Mouse (Mus musculus): ENCODE data around the gene Noxo1.
"Not testable (repeated sequence)": the region's sequence is repeated elsewhere in the genome, so short reads cannot be mapped to it uniquely, and the experiment has no call there.

Gene Noxo1

DNA sequence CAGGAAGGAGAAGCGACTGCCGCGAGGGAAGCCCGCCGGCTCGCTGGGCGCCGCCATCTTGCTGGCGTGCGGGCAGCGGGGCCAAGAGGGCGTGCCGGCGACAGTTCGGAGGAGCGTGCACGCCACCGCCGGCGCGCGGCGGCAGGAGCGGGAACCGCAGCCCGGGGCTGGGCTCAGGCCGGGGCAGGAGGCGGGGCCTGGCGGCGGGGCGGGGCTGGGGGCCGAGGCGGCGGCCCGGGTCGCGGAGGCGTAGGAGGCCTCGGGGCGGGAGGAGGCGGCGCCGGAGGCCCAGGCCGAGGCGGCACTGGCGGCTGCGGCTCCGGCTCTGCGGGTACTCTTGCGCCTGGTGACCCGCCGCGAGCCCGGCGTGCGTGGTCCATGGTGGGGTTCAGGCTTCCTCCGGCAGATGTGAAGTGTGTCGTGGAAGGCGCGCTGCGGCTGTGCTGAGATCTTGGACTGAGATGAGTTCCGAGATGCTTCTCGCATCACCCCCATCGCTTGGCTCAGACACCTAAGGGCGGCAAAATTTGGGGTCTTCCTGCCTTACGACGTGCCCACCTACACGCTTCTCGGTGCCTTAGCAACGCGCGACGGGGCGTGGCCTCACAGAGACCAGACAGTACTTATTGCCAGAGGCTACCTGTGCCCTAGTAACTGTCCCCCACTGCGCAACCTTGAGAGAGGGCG lies at the start of gene Noxo1, which contains the start of gene Gfer:
Gene Noxo1, plus strand, starts transcription at position 224 of the 687 bp plus-strand sequence.
Gene Gfer, minus strand, starts transcription at position 146 of the 687 bp plus-strand sequence.
- DNase-seq: peak; percentile 93 to 96

- no peak for DNase-seq
These were observed 49.7 kb upstream of the Noxo1 start for GRCm38 (mm10) chr17:24646381-24646780.

DNA sequence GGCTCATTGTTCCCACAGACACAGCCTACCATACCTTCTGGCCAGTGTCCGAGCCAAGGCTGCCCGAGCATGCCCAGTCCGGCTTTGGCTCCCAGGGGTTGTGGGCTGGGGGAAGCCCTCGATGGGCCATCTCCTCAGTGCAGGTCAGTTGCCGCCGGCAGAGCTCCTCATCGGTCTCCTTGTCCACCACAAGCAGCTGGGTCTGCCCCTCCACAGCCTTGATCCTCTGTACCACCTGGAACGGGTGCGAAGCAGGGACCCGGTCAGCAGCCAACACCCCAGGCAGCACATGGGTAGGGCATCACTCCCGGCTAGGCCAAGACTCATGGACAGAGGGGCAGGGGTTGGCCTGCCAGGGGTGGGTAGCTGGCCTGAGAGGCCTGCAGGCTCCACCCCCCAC lies 48.5 kb upstream of the Noxo1 start:
- no peak for DNase-seq

DNA sequence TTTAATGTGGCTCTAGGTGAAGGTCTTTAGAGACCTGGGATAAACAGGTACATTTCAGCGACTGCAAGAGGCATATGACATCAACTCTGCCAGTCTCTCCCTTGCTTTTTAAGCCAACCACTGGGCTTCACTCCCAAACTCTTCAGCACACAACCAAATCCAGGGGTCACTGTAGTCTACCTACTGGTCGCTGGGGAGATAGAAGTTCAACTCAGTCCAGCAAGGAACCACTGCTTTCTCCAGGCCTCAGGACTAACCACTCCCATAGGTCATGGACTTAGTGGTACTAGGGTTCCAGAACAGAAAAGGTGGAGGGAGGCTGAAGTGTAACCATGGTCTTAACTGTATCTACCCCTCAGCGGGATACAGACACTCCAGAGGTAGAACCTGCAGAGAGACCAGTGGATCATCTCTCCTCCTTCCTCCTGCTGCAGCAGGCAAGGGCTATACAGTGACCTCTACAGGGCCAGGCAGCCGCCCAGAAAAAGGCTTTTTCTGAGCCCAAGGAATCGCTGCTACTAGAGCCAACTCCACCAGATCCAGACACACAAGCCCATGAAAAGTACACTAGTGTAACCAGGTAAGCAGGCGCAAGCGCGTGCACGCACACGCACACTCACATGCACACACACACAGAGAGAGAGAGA lies 47.2 kb upstream of the Noxo1 start:
- DNase-seq: peak in 1 of 2 experiments; percentile 43

GRCm38 (mm10) chr17:24649581-24650069 lies 46.4 kb upstream of the Noxo1 start:
- peak in 1 of 2 experiments; percentile 60 for DNase-seq

- peak; percentile 80 to 84 for DNase-seq
These were observed 45.9 kb upstream of the Noxo1 start, which contains the start of gene Slc9a3r2 for GRCm38 (mm10) chr17:24650070-24650616. Gene Slc9a3r2, minus strand, starts transcription at chr17:24650327.

GRCm38 (mm10) chr17:24650766-24651165 lies 45.3 kb upstream of the Noxo1 start:
- no peak for DNase-seq

DNA sequence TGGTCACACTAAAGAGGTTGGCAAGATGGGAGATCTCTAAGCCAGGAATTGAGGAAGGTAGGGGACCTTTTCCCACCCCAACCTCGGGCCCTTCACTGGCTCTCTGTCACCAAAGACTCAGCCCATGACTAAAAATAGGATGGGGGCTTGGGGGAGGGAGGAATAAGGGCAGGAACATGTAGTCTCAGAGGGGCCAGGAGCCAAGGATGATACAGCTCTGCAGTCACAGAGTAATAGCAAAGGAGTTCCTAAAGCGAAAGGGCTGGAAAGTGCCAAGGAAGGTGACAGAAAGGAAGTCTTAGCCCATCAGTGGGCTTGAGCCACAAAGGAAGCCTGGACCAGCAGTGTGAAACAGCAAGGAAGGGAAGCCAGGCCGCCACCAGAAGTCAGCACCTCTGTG lies 44.2 kb upstream of the Noxo1 start:
- no peak for DNase-seq

GRCm38 (mm10) chr17:24653967-24654710 lies 41.9 kb upstream of the Noxo1 start:
- DNase-seq: peak; percentile 90 to 93

GRCm38 (mm10) chr17:24654969-24655368 lies 41.1 kb upstream of the Noxo1 start:
- no peak for DNase-seq

GRCm38 (mm10) chr17:24658017-24658758 lies 37.8 kb upstream of the Noxo1 start, which contains the start of gene Npw:
Gene Npw, minus strand, starts transcription at chr17:24658457.
- no peak for DNase-seq

GRCm38 (mm10) chr17:24667011-24667410 lies 29.0 kb upstream of the Noxo1 start:
- DNase-seq: not testable (repeated sequence)

- peak; percentile 85 to 86 for DNase-seq
These were observed 28.6 kb upstream of the Noxo1 start for GRCm38 (mm10) chr17:24667416-24667815.

- not testable (repeated sequence) for DNase-seq
These were observed 26.9 kb upstream of the Noxo1 start for GRCm38 (mm10) chr17:24669214-24669544.

DNA sequence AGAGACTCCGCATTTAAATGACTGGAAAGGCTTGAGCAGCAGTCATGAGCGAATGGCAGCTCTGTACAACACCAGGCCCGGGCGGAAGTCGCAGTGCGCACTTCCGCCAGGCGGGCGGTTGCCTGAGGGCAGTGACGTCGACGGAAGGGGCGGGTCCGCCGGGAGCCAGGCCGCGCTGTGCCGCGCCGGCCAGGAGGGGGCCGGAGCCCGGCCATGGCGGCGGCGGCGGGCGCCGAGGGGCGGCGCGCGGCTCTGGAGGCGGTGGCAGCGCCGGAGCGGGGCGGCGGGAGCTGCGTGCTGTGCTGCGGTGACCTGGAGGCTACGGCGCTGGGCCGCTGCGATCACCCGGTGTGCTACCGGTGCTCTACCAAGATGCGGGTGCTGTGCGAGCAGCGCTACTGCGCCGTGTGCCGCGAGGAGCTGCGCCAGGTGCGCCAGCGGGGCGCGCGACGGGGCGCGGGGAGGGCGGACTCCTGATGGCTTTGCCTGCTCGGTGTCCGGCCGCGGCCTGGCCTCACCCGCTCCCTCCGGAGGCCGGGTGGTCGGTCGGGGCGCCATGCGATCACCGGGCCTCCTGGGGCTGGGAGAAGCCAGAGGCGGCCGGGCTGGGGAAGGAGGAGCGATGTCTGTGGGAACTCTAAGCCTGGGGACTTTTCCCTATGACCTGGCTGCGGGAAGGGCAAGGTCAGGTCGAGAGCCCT lies 26.3 kb upstream of the Noxo1 start, which contains the start of gene Zfp598:
Gene Zfp598, plus strand, starts transcription at position 143 of the 701 bp plus-strand sequence.
- DNase-seq: peak; percentile 98

DNA sequence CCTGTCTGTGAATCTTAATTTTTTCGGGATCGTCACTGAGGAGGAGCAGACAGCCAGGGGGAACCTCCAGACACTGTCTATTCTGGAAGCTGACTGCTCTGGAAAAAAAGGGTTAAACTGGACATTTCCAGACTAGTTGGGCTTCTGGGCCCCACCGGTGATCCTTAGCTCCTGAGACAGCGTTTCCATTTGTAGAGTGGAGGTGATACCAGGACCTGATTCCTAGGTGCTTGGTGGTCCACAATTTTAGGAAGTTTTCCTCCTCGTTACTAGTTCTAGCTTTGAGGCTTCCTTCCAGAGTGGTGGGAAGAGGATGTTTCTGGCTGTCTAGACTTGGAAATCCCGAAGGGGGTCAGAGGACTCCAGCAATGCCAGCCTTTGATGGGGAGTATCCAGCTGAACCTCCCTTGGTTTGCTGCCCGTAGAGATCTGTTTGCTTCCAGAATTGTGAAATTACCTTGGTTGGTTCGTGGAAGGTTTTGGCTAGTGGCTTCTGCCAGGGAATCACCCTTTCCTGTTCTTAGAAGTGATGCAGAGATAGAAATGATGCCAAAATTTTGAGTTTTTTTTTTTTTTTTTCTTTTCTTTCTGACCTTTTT lies 25.7 kb upstream of the Noxo1 start:
- DNase-seq: no peak

DNA sequence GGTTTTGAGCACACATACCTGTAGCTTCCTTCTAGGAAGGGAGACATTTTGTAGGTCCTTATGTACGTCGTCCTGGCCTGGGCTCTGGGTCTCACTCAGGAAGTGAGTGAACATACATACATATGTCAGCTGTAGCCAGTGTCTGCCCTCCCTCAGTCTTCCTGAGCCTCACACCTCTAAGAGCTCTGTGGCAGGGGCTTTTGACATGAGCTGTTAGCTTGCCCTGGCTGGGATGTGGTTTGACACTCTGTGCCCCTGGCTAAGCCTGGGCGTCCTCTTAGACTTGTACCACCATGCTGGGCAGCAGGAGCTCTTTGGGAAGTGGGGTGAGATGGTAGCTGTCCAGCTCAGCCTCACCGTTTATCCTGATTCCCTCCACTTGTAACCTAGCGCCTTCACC lies 24.7 kb upstream of the Noxo1 start:
- no peak for DNase-seq

DNA sequence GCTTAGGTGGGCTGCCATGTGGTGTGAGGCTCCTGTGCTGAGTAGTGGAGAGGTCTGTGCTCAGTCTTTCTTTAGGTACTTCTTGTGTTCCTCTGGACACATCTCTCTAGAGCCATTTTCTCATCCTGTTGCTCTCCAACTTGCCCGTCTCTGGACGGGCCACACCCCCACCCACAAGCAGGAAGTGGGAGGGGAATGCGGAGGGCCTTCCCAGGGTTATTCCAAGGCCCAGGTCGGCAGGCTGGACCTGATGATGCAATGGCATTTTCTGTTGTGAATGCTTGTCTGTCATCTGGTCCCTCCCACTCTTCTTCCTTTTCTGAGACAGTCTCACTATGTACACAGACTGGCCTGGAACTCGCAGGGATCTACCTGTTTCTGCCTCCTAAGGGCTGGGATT lies 23.9 kb upstream of the Noxo1 start:
- no peak for DNase-seq

DNA sequence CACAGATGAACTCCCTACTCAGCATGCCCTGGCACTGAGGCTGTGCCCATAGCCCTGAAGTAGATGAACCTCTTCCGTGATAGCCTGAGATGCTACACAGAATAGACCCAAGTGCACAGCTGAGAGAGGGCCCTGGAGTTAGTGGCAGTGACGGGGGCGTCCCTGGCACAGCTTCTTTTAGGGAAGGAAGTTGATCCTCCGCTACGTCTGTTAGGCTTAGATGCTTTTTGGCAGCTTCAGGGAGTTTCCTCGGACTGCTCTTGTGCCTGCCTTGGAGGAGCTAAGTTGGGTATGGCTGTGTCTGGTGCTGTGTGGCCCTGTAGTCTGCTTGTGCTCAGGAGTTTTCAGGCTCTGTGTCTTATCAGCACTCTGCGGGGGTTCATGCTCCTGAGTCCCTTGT lies 21.8 kb upstream of the Noxo1 start:
- DNase-seq: no peak

DNA sequence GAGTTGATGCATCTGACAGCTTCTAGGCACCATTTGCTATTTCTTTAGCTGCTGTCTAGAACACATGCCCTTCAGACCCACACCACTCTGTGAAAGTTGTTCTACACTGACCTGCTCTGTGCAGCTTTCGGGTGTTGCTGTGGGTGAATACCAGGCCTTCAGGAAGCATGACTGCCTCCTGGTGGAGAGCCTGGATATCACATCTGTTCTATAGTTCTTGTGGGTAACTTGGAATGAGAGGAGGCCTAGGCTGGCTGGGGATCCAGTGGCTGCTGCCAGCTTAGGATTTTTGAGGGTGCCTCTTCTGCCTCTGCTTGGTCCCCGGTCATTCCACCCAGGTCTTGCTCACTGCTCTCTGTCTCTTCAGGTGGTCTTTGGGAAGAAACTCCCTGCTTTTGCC lies 19.8 kb upstream of the Noxo1 start:
- DNase-seq: peak; percentile 83 to 87

DNA sequence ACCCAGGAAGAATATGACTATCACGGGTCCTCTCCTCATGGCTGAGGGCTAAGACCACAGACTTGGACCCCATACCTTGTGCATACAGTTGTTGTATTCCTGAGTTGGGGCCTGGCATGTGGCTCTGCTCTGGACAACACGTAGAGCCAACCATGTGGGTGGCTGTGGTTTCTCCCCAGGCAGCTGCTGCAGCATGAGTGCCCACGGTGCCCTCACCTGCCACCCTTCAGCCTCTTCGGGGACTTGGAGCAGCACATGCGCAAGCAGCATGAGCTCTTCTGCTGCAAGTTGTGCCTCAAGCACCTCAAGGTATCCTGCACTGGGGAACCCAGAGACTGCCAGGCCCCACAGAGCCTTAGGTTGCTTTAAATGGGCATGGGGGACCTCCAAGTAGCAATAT lies 19.2 kb upstream of the Noxo1 start:
- no peak for DNase-seq

Measured in cerebellum, postnatal 10 days (tissue).